Mouse (Mus musculus) right cerebral cortex, postnatal 10 days (tissue): ENCODE measurements around the gene Dgka.
"Not testable (repeated sequence)": the region's sequence is repeated elsewhere in the genome, so short reads cannot be mapped to it uniquely, and the experiment has no call there.

Source experiments
- DNase-seq, 2 experiments: peaks; one replicate each; pipeline ENCODE4 v3.0.0; 2021; ENCODE audit warnings: low spot score in 2 of 2

Dgka gene

DNA sequence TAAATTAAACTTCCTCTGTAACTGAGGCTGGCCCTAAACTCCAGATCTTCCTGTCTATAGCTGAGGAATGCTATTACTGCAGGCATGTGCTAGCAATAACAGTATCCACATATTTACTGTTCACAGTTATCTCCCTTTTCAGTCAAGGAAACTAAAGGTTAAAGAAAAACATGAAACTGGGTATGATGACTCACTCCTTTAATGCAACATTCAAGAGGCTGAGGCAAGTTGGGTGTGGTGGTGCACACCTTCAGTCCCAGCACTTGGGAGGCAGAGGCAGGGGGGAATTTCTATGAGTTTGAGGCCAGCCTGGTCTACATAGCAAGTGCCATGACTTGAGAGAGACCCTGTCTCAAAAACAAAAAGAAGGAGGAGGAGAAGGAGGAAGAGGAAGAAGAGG, 12.7 kb downstream of the Dgka start:
- DNase-seq: no peak

DNA sequence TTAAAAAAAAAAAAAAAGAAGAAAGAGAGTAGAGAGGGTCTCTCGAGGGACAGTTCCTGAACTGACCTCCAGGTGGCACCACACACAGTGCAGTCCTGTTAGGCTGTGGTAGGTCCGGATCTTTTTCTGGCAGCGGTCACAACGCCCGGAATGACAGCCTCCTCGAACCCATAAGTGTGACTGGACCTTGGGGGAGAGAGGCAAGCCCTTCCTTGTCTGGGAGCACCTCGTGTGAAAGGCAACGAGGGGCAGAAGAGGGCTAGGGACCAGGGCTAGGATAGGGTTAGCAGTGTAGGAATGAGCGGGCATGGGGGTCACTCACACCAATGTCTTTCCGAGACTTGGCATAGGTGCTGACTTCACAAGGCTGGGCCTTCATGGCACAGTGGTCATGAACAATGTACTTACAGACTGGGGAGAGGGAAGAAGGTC, 13.6 kb downstream of the Dgka start:
- DNase-seq: peak; percentile 64 to 82

GRCm38 (mm10) chr10:128728059-128728458, 16.6 kb downstream of the Dgka start:
- DNase-seq: no peak

DNA sequence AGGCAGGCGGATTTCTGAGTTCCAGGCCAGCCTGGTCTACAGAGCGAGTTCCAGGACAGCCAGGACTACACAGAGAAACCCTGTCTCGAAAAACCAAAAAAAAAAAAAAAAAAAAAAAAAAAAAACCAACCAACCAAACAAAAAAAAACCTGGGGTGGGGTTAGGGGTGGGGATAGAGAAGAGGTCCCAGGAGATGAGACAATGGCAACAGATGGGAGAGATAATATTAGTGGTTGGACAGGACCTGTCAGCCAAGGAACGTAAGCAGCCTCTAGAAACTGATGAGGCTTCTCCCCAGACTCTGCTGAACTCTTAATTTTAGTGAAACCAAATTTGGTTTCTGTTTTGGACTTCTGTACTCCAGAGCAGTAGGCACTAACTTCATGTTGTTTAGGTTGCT, 19.2 kb downstream of the Dgka start:
- DNase-seq: not testable (repeated sequence)

GRCm38 (mm10) chr10:128715559-128716537, 28.8 kb downstream of the Dgka start:
- no peak for DNase-seq

DNA sequence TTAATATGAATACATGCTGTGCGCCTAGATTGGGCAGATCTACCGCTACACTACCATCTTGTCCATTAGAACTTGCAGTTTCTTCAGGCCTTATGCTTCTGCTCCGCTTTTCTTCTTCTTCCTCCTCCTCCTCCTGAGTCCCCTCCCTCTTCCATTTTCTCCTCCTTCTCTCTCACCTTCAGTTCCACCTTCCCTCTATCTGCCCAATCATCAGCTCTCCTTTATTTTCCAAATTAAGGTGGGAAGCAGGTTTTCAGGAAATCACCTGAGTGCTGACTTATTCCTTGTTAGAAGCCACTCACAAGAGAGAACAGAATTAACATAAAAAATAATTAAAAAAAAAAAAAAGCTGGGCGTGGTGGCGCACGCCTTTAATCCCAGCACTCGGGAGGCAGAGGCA, 33.3 kb downstream of the Dgka start:
- DNase-seq: not testable (repeated sequence)

DNA sequence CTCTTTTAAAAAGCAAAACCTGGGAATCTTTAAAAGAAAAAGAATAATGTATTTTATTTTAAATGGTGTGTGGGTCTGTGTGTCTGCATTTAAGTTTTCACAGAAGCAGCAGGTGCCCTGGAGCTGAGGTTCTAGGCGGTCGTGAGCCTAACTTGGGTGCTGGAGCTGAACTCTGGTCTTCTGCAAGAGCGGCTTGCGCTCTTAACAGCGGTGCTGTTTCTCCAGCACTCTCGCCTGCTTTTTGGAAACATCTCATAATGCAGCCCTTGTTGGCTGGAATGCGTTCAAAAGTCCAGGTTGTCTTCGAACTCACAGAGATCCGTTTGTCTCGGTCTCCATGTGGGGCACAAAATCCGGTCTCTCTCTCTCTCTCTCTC, 39.4 kb downstream of the Dgka start:
- DNase-seq: peak; percentile 34 to 49

DNA sequence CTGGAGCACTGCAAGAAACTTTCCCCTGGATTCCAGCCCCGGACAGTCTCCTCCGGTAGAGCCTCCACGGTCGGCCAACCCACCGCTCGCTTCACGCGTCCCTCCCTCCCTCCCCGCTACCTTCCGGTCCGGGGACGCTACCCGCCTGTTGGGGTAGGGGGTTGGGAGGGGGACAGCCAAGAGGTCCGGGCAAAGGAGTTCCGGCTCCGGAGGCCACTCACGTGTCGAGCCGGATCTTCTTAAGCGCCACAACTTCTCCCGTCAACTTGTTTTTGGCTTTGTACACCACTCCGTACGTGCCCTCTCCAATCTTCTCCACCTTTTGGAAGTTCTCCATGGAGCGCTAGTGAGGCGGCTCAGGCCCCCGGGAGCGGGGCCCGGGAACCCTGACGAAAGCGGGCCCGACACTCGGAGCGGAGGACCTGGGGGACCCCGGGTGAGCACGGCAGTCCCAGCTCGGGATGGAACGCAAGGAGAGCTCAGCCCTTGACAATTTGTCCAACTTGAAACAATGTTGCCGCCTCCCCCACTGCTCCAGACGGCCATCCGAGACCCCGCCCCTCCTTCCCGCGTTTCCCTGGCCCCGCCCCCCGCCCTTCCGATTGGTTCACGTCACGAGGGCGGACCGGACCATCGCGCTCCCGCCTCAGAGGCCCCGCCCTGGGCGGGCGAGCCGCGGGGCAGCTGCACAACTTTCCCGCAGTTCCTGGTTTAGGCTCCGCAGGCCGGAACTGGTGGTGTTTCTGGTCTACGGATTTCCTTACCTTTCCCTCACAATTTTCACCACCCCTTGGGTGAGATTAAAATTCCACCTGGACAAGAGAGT, 40.0 kb downstream of the Dgka start, which contains the start of gene Cdk2:
Cdk2 (minus strand) TSS at position 541 of the 826 bp plus-strand sequence.
- DNase-seq: peak; percentile 92

GRCm38 (mm10) chr10:128703895-128704294, 40.8 kb downstream of the Dgka start, which contains the start of gene Pmel:
Gene Pmel, plus strand, starts transcription at chr10:128704195.
- no peak for DNase-seq

DNA sequence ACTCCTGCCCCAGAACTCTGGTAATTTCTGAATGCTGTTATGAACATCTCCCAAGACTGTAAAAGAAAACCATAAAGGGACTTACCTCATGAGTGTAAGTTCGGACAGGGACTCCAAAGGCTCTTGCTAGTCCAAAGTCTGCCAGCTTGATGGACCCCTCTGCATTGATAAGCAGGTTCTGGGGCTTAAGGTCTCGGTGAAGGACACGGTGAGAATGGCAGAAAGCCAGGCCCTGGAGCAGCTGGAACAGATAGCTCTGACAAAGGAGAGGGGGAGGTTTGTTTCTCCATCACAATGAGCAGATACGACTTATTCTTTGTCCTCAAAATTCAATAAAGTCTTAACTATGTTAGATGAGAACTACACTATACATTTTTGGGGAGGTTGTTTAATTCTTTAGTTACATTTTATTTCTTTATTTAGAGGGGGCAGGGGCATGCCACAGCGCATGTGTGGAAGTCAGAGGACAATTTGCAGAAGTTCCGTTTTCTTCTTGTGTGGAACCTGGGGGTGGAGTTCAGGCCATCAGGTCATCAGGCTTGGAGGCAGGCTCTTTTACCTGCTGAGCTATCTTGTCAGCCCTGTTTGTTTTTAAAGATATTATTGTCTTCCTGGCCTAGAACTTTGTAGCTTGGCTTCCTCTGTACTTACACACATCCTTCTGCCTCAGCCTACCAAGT, 42.2 kb downstream of the Dgka start:
- no peak for DNase-seq

- DNase-seq: no peak
Observed at GRCm38 (mm10) chr10:128700712-128701111, 43.9 kb downstream of the Dgka start.

DNA sequence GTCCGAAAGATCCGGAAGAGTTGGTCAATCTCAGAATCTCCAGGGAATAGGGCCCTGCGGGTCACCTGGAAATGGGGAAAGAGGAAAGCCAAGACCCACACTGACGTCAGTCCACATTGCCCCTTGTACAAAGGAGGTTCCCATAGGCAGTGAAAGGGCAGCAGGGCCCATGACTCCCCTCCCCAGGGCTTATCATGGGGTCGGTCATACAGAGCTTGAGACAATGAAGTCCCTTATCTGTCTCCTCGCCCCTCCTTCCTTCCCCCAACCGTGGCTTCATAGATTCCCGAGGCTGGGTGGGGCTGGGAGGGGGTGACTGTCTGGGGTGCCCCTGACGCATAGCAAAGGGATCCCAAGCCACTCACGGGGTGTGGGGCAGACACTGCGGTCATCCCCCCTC, 45.0 kb downstream of the Dgka start:
- no peak for DNase-seq

DNA sequence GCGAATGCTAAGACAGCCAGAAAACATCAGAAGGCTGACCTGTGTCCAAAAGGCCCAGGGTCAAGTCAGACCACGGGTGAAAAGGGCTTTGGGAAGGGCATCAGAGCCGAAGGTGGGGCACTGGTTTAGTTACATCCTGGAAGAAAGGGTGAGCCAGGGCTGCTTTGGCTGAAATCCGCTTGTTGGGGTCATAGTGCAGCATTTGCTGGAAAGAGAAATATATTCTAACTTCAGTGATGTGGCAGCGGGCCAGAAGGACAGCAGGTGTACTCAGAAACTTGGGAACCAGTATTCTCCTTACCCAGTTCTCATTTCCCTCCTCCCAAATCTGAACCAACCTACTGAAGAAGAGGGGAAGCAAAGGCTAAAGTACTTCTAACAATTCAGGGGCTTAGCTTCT, 45.6 kb downstream of the Dgka start:
- peak; percentile 43 to 49 for DNase-seq

DNA sequence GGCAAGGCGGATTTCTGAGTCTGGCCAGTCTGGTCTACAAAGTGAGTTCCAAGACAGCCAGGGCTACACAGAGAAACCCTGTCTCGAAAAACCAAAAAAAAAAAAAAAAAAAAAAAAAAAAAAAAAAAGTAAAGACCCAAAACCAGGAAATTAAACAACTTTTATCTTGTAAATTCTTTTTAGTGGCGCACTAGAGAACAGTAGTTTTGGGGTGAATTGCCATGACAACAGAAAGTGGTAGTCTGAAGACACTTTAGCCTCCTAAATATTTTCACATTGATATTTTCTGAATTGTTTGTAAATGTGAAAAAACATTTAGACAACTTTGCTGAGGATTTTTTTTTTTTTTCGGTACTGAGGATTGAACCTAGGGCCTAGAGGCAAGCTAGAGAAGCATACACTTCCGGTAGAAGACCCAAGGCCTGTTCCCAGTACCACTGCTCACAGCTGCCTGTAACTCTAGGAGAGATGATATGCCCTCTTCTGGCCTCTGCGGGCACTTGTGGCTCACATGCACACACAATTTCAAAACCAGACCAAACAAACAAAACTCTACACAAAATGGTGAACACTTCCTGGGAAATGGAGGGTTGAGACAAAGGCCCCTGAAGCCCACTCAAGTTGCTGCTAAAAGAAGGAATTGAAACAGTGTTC, 47.5 kb downstream of the Dgka start:
- no peak for DNase-seq

- DNase-seq: peak; percentile 99 to 100
Observed at GRCm38 (mm10) chr10:128695992-128696807, 48.5 kb downstream of the Dgka start, which contains the start of gene Rab5b. Gene Rab5b, minus strand, starts transcription at chr10:128696264.

DNA sequence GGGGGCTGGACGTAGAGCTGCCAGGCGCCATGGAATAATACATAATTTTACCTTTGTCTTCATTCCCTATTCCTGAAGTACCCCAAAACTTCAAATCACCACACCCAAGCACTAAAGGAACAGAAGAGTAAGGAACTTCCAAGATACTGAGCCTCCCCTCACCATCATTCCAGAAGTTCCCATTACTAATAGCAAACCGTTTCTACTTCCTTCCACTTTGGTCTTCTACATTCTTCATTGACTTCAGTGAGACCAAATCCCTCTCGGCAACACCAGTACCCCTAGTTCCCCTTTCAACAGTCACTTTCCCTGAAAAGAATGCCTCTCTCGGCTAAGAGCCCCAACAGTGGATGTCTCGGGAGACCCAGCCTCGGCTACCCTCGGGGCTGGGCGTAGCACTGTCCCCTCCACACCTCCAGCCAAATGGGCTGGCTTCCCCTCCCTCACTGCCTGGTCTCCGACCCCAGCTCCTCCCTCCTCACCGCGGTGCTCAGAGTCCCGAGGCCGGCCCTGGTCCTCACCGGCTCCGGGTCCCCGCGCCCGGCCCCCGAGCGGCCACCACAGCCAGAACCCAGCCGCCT, 49.2 kb downstream of the Dgka start:
- no peak for DNase-seq

- no peak for DNase-seq
Observed at GRCm38 (mm10) chr10:128674469-128675008, 70.1 kb downstream of the Dgka start.

GRCm38 (mm10) chr10:128673763-128674468, 70.7 kb downstream of the Dgka start, which contains the start of gene Suox:
Gene Suox, minus strand, starts transcription at chr10:128674073.
- DNase-seq: peak; percentile 90 to 92

DNA sequence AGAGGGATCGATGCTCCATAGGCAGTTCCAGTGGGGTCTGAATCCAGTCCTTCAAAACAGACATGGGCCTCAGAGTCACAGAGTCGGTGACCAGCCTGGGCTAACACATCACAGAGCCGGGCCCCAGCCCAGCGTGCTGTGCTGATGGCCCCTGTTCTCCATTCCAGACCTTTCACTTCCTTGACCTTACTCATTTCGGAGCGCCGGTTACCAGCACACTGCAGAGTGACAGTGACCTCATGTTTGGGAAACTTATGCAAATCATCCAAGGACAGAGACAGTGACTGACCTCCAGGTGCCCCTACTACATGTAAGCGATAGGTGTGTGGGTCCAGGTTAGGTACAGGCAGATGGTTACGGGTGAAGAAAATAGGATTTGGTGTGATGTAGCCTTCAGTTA, 73.5 kb downstream of the Dgka start:
- no peak for DNase-seq
